Comparison of ENCODE assay signal across 8 mouse cellular contexts in genomic region chr1:174469736-174470135, GRCm38 (mm10). TPM values are rescaled to one million over a fixed set of nuclear protein-coding genes. Genes with fewer than 3 reads are reported as not detected.
DNase-seq lines count a peak whose midpoint lies in the region; ATAC-seq lines count a peak whose summit lies in the region.

No protein-coding gene starts in this region.

- no peaks in the 10 kb centered on the region for H3K27me3 ChIP-seq in kidney, embryonic 16.5 days (ENCODE audit: insufficient read depth, low read length)
- no peaks in the 10 kb centered on the region for H3K27me3 ChIP-seq in neural tube, embryonic 12.5 days (replicated peaks)

- no peak overlapping the region for H3K4me2 ChIP-seq in kidney, embryonic 16.5 days (replicated peaks; ENCODE audit: low read depth, low read length)
- H3K4me2 ChIP-seq in neural tube, embryonic 12.5 days (replicated peaks): no peak overlapping the region

- H3K4me1 ChIP-seq in kidney, embryonic 16.5 days (ENCODE audit: insufficient read depth, low read length): no peaks in the 10 kb centered on the region
- H3K4me1 ChIP-seq in neural tube, embryonic 12.5 days: no peaks in the 10 kb centered on the region

- ATAC-seq in frontal cortex, adult (ENCODE audit: low TSS enrichment): peak; percentile 100
- peak; percentile 69; the same call in 1 of the 2 replicates for ATAC-seq in kidney, embryonic 16.5 days (ENCODE audit: low FRiP score, low TSS enrichment)
- ATAC-seq in neural tube, embryonic 12.5 days (ENCODE audit: low FRiP score, low read depth): peak; percentile 83
- no peak for ATAC-seq in monocyte, adult 5-6 weeks (replicated peaks; ENCODE audit: insufficient number of reproducible peaks, low FRiP score, low TSS enrichment, poor library complexity, severe bottlenecking)

- H3K27ac ChIP-seq in kidney, embryonic 16.5 days (ENCODE audit: low read length): no peak overlapping the region
- no peak overlapping the region for H3K27ac ChIP-seq in neural tube, embryonic 12.5 days

- no peak overlapping the region for H3K4me3 ChIP-seq in kidney, embryonic 16.5 days (ENCODE audit: low read length)
- H3K4me3 ChIP-seq in neural tube, embryonic 12.5 days: no peak overlapping the region

- no peaks in the 10 kb centered on the region for H3K36me3 ChIP-seq in kidney, embryonic 16.5 days (ENCODE audit: insufficient read depth, low read length)
- no peaks in the 10 kb centered on the region for H3K36me3 ChIP-seq in neural tube, embryonic 12.5 days

- DNase-seq in urinary bladder, postnatal 25 days (ENCODE audit: low spot score): peak; percentile 3
- no peak for DNase-seq in urinary bladder, adult 2 months (ENCODE audit: low spot score)
- peak; percentile 64 for DNase-seq in cerebellum, adult 9-10 months
- DNase-seq in liver: peak; percentile 12

- H3K9ac ChIP-seq in kidney, embryonic 16.5 days (replicated peaks; ENCODE audit: low read length): no peak overlapping the region
- H3K9ac ChIP-seq in neural tube, embryonic 12.5 days: no peak overlapping the region

- H3K9me3 ChIP-seq in kidney, embryonic 16.5 days (ENCODE audit: low read length): no peaks in the 10 kb centered on the region
- H3K9me3 ChIP-seq in neural tube, embryonic 12.5 days: no peaks in the 10 kb centered on the region

- 9% methylated on average over 6 of the region's 6 CpGs for WGBS in kidney, embryonic 16.5 days
- WGBS in neural tube, embryonic 12.5 days: 9% methylated on average over 6 of the region's 6 CpGs

RNA-seq across cellular contexts. Expression of gene Olfr220, which starts 27.9 kb away (rescaled TPM):
- not detected in 2 replicates for polyA plus RNA-seq in urinary bladder, adult 2 months (2012; rRNA removed)
- not detected in 2 replicates for polyA plus RNA-seq in kidney, embryonic 16.5 days (2015; fragmentation: Nextera tagmentation; extraction: Ambion mirVana)
- not detected in 2 replicates for polyA plus RNA-seq in neural tube, embryonic 12.5 days (2016; fragmentation: Nextera tagmentation; extraction: Ambion mirVana)
- total RNA-seq in monocyte, adult 5-6 weeks (2017): not detected in 3 replicates

RNA-seq across cellular contexts. Expression of gene Fmn2, which starts 31.9 kb away (rescaled TPM):
- 0.04 and 0.09 TPM in 2 replicates for polyA plus RNA-seq in urinary bladder, adult 2 months (2012; rRNA removed)
- polyA plus RNA-seq in kidney, embryonic 16.5 days (2015; fragmentation: Nextera tagmentation; extraction: Ambion mirVana): 0.47 and 0.59 TPM in 2 replicates
- polyA plus RNA-seq in neural tube, embryonic 12.5 days (2016; fragmentation: Nextera tagmentation; extraction: Ambion mirVana): 7.5 and 9.8 TPM in 2 replicates
- 0.10 TPM in 2 of 3 replicates, not detected in the other for total RNA-seq in monocyte, adult 5-6 weeks (2017)

RNA-seq across cellular contexts. Expression of gene Olfr414, which starts 45.9 kb away (rescaled TPM):
- polyA plus RNA-seq in urinary bladder, adult 2 months (2012; rRNA removed): not detected in 2 replicates
- not detected in 2 replicates for polyA plus RNA-seq in kidney, embryonic 16.5 days (2015; fragmentation: Nextera tagmentation; extraction: Ambion mirVana)
- not detected in 2 replicates for polyA plus RNA-seq in neural tube, embryonic 12.5 days (2016; fragmentation: Nextera tagmentation; extraction: Ambion mirVana)
- not detected in 3 replicates for total RNA-seq in monocyte, adult 5-6 weeks (2017)
